ENCODE assay signal across 16 mouse cellular contexts in the genomic region with DNA sequence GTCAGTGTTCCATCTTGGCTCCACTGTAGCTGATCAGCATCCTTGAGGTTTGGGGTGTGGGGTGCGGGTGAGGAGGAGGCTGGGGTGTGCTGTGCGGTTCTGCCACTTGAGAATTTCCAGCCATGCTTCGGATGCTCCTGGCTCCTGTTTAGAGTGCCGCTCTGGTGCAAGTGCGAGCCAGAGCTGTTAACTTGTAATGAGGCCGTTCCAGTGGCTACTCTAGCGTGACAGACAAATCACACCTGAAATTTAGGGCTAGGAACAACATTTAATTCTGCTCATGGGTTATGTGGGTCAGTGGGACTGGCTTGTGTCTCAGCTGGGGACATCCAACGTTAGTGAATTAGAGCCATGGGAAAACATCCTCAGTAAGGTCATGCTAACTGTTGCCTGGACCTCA. TPM values are rescaled to one million over a fixed set of nuclear protein-coding genes. Genes with fewer than 3 reads are reported as not detected.
"Had no signal": no experiment of that assay in that cellular context is flagged by ENCODE, and none has a peak within 500 bp of the region (broad histone marks: within the 10 kb centered on the region; RNA-seq: fewer than 3 reads in every experiment).

No protein-coding gene starts in this region.

- H3K4me2 ChIP-seq: limb, embryonic 12.5 days; liver, embryonic 13.5 days; lung, embryonic 15.5 days; midbrain, embryonic 11.5 days had no signal

- H3K9ac ChIP-seq: limb, embryonic 12.5 days; liver, embryonic 13.5 days; liver, postnatal 0 days; lung, embryonic 15.5 days had no signal

- H3K4me3 ChIP-seq: left cerebral cortex, adult 2 months; limb, embryonic 12.5 days; liver, embryonic 13.5 days; lung, embryonic 15.5 days; megakaryocyte, embryonic 14.5 days had no signal

- H3K27me3 ChIP-seq: limb, embryonic 12.5 days; lung, embryonic 15.5 days had no signal

- ATAC-seq: hindbrain, postnatal 0 days; liver, postnatal 0 days had no signal

- DNase-seq: liver; liver, embryonic 13.5 days; liver, postnatal 0 days; lung, postnatal 14 days; right cerebral cortex, postnatal 25 days; thymus, postnatal 14 days had no signal

- H3K27ac ChIP-seq: hindbrain, postnatal 0 days; left cerebral cortex, adult 2 months; limb, embryonic 12.5 days; liver, embryonic 13.5 days; lung, embryonic 15.5 days; macrophage; stomach, postnatal 0 days had no signal

- H3K36me3 ChIP-seq: limb, embryonic 12.5 days; liver, embryonic 13.5 days; lung, embryonic 15.5 days had no signal

- H3K9me3 ChIP-seq: limb, embryonic 12.5 days; liver, embryonic 13.5 days; lung, embryonic 15.5 days had no signal

RNA-seq across cellular contexts. Expression of gene Mgst2, which starts 10.2 kb away (rescaled TPM):
- total RNA-seq: hindbrain, postnatal 0 days; layer of hippocampus, postnatal 25 days; left cerebral cortex, adult 2 months; left cerebral cortex, postnatal 36 days had no signal
- polyA plus RNA-seq: midbrain, embryonic 11.5 days had no signal
